Mouse (Mus musculus) layer of hippocampus, postnatal 36 days (tissue): Measurements from ENCODE around the gene Mogs. TPM values are rescaled to one million over a fixed set of nuclear protein-coding genes. Genes with fewer than 3 reads are reported as not detected.

Experiments
- DNase-seq, 2 experiments: peaks; one replicate each; pipeline ENCODE4 v3.0.0; 2022
- total RNA-seq, 2 experiments: library from RNA; stranded (reverse); gene quantifications; 2 replicates each; pipeline ENCODE4 v1.2.3; 2021

The Mogs gene
- total RNA-seq = 10 to 100 TPM; 28.0 to 28.9 TPM

- peak; percentile 91 for DNase-seq
Measured at GRCm38 (mm10) chr6:83115011-83115671, at the start of gene Mogs. Mogs (plus strand) TSS chr6:83115496.

DNA sequence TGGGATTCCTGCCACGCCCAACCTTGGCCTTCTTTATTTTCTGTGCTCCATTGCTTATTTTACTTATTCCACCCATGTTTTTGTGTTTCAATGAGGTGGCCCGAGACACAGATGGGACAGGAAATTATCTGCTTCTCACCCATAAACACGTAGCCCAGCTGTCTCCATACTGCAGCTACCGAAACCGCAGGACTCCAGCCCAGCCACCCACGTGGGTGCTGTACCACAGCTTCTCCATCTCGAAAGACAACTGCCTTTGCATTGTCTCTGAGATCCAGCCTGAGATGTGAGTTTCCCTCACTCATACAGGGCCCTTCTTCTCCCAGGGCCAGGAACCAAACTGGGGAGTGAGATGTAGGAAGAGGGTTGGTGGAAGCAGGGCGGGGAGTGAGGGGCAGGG is 49.3 kb upstream of the Mogs start:
- DNase-seq = no peak

DNA sequence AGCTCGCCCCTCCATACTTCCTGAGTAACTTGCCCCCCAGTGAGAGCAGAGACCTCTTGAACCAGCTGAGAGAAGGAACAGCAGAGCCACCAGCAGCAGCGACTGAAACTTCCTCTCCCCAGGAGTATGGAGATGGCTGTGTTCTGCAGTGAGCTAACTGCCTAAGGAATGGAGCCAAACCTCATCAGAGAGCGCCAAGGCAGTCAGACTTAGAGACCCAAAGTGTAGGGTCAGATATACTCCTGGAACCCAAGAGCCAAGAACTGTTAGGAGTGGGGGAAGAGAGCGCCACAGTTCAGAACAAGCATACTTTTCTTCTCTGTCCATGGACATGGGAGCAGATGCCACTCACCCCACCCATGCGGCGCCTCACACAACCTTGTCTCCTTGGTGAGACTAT is 48.9 kb upstream of the Mogs start:
- no peak for DNase-seq

DNA sequence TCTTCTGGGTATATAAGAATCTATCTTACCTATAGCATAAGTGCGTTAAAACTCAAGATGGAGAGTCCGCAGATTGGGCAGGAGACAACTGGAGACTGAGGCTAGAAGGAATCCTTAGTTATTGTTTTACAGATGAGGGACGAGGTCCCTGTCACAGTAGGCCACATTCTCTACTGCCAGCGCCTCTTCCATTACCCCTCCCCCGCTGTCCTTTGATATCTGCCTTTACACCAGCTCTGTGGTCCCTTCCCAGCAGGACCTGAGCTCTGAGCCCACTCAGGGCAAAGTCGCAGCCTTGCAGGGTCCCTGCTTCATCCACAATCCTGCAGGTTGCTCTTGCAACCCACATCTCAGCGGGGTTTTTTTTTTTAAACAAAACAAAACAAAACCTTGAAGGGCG is 47.1 kb upstream of the Mogs start:
- DNase-seq = no peak

DNA sequence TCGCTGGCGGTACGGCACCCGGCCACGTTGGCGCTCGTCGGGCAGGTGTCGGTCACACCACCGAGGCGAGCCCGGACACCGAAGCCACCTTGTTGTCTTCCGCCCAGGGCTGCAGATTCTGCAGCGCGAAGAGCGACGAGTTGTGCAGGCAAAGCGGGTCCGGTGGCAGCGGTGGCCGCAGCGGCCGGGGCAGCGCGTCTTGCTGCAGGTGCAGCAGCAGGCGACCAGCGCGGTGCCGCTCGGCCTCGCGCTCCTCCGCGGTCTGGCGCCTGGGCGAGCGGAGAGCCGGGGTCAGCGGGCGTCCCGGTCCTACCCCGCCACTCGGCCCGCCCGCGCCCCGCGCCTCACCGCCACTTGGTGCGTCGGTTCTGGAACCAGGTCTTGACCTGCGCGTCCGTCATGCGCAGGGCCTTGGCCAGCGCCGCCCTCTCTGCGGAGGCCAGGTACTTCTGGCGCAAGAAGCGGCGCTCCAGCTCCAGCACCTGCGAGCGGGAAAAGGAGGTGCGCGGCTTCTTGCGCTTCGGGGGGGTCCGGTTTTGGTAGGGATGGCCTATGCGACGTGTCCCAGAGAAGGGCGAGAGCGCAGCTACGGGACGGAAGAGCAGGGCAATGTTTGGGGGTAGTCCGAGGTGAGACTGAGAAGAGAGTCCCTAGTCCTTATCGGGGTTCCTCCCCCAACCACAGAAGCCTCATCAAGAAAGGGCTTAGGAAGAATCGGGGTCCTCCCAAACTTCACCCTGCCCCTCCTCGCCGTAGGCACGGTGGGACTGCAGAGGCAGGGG is 46.4 kb upstream of the Mogs start:
- DNase-seq = no peak

DNA sequence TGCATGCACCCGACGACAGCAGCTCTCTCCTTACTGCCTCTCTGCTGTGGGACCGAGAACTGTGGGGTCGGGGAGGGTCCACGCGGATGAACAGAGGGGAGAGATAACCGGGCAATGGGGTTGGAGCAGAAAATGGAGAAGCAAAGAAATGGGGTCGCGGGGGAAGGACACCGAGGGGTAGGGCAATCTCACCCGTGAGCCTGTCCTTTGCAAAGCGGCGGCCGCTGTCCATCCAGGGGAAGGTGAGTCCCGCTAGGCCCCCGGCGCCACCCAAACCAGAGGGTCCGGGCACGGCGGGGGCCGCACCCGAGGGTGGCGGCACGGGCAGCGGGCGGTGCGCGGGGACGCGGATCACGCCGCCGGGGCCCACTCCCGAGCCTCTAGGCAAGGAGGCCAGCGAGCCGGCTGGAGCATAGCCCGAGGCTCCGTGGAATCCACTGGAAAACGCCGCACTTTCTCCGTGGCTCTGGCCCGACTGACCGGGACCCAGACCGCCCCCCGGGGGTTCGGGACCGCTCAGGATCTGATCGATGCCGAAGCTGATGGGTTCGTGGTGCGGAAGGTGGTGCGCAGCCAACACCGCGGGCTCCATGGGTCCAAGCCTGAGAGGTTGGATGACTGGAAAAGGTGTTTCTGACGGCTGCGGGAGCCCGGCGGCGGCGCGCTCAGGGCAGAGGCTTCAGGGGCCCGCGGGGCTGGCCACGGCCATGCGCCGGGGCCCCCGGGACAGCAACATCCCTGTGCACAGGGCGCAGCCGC is 45.6 kb upstream of the Mogs start:
- no peak for DNase-seq

- no peak for DNase-seq
Measured at GRCm38 (mm10) chr6:83070247-83070310, 45.2 kb upstream of the Mogs start, which contains the start of gene Tlx2. Tlx2 (minus strand) TSS chr6:83070293.

DNA sequence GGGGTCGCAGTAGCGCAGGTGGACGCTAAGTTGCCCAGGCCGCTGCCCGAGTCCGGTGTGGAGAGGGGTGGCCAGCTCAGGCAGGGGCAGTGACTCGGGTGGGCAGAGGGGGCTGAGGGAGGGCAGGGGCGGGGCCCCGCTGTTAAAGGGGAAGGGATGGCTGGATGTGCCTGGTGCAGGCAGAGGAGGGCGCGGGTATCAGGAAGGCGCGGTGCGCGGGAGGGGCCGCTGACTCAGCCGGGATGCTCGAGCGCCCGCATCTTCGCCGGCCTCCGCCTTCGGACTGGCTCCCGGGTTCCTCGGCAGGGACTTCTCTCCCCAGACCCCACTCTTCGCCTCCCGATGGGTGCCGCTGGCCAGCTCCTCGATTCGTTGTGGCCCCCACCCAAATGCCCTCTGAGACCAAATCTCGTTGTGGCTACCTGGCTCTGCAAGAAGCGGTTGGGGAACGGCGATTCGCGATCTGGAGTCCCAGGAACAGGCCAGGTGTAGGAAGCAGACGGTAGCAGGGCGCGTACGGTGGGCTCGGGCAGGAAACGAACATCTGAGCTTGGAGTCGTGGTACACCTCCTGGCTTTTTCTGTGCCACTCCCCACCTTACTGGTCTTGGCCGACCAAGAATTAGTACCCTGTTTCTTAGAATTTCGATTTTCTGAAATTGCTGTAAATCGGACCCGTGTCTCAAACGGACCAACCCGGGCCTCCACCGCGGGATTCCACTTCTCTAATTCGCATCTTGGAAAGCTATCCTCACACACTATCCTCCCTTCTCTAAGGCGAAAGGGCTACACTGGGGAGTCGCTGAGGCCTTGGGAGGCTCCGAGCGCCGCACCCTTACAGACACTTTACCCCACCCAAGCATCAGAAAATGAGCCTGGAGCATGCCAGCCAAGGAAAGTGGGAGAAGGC is 44.7 kb upstream of the Mogs start:
- DNase-seq = peak in 1 of 2 experiments; percentile 45

- DNase-seq = no peak
Measured at GRCm38 (mm10) chr6:83071220-83071619, 44.1 kb upstream of the Mogs start.

DNA sequence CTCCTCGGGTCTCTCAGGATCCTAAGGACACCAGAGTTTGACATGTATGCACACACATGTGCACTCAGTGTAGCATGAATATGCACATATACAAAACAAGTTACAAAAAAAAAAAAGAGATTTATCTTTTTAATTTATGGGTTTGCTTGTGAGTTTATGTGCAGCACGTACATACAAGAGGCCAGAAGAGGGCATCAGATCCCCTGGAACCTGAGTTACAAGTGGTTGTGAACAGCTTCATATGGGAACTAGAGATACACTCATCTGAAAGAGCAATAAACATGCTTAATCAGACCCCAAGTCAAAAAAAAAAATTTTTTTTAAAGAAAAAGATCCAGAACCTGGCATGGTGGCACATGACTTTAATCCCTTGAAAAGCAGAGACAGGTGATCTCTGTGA is 40.3 kb upstream of the Mogs start:
- DNase-seq = no peak

GRCm38 (mm10) chr6:83077630-83078323 is 37.5 kb upstream of the Mogs start, which contains the start of gene Pcgf1:
Pcgf1 (plus strand) TSS chr6:83077869.
- peak; percentile 59 to 64 for DNase-seq

DNA sequence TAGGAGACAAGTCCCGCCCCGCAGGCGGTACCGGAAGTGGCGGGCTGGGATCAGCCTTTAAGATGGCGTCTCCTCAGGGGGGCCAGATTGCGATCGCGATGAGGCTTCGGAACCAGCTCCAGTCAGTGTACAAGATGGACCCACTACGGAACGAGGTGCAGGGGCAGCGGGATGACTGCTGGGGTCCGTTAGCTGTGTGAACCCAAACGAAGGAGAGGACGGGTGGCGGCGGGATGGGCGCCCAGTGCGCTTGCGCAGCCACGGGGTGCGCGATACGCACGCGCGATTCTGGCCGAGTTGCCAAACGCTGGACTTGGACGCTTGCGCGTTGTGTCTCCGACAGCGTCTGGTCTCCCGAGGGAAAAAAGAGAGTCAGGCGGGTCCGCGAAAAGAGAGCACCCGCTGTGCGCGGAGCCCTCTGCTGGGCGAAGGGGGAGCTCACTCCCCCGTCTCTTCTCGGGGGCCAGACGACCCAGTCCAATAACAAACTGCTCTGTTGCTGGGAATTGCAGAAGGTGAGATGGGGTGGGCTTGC is 36.9 kb upstream of the Mogs start:
- peak; percentile 99 to 100 for DNase-seq

DNA sequence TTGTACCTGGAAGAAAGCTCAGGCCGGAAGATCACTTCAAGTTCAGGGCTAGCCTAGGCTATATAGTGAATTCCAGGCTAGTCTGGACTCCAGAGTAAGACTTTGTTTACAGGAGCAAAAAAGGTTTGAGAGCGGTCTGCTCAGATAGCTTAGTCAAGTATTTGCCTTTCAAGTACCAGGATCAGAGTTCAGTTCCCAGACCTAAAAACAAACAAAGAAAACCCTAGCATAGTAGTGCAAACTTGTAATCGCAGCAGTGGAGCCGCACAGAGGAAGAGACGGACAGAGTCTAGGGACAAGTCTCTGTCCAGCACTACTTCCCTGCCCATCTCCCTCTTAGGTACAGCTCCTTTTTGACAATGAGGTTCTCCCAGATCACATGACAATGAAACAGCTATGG is 35.1 kb upstream of the Mogs start:
- no peak for DNase-seq

- no peak for DNase-seq
Measured at GRCm38 (mm10) chr6:83083497-83083896, 31.8 kb upstream of the Mogs start.

DNA sequence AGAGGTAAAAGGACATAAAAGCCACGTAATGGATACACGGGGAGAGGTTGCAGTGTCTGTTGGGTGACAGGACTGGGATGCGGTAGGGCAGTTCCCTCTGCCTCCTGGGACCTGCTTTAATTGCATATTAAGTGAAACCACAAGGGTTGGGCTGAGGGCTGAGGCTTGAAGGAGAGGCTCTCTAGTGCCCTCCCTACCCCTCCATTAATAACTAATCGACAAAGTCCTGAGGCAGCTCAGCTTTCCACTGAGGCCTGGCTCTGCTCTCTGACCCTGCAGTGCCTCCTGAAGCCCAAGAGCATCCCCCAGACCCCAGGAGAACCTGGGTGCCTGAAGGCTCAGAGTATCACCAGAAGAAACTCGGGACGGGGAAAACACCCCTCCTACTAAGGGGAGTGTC is 30.8 kb upstream of the Mogs start:
- DNase-seq = no peak

- no peak for DNase-seq
Measured at GRCm38 (mm10) chr6:83086121-83087035, 28.9 kb upstream of the Mogs start, which contains the start of gene Lbx2. Lbx2 (plus strand) TSS chr6:83086367.

GRCm38 (mm10) chr6:83087205-83087925 is 27.9 kb upstream of the Mogs start:
- DNase-seq = no peak

DNA sequence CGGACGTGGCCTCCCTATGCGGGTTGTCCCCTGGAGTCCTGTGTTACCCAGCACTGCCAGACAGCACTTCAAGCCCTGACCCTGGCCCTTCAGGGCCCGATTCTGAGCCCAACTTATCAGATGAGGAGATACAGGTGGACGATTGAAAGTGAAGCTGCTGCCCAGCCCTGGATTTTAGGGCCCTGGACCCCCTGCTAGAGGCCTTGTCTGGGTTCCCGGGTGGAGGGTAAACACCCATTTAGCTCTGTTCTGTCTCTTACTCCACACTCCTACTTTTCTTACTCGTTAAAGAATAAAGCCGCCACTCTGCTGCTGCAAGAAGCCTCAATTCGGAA is 27.4 kb upstream of the Mogs start:
- no peak for DNase-seq

DNA sequence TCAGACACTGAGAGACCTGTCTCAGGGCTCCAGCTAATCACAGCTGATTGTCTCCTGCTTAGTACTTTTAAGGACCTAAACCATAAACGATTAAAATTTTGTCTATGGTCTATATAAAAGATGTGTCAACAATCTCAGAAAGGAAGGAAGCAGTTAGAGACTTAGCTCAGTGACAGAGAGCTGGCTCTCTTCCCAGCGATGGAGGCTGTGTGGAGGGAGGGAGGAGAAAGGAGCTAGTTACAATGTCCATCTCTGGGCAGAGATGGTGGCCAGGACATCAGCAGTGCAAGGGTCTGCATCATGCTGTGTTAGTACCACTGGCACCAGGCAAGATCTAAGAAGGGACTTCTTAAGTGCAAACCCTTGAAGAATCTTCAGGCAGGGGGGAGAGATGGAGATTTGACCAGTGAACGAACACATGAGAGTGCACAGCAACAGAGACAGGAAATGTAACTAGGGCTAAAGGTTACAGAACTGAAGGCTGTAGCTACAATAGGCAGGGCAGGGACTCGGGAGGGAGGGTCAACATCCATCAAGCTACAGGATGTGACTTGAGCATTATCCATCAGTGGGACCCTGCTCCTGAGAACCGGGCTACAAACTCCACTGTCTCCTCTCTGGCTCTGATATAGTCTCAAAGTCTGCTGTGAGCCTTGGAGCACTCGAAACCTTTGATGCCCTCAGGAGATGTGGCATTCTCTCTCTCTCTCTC is 22.7 kb upstream of the Mogs start:
- no peak for DNase-seq

GRCm38 (mm10) chr6:83095968-83096367 is 19.3 kb upstream of the Mogs start:
- no peak for DNase-seq
